Mouse (Mus musculus): Measurements from ENCODE around the gene Surf1. TPM values are rescaled to one million over a fixed set of nuclear protein-coding genes. Genes with fewer than 3 reads are reported as not detected.

Gene Surf1
- total RNA-seq (2021), result 10 to 100 TPM; 33.3 to 37.6 TPM
- long read RNA-seq, experiment 1, transcript Surf1-201 (9 exons, 1,173 nt), result major isoform, 6 of 18 reads
- long read RNA-seq, experiment 1, partial matches to known transcripts, result 2 of 18 reads
- long read RNA-seq, experiment 1, other reads (novel, unspliced or antisense), result 8 of 18 reads
- long read RNA-seq, experiment 2, transcript Surf1-201 (9 exons, 1,173 nt), result minor isoform, 5 of 18 reads
- long read RNA-seq, experiment 2, transcript Surf1-209 (9 exons, 1,151 nt), result major isoform, 6 of 18 reads
- long read RNA-seq, experiment 2, partial matches to known transcripts, result 0 of 18 reads
- long read RNA-seq, experiment 2, other reads (novel, unspliced or antisense), result 7 of 18 reads

DNA sequence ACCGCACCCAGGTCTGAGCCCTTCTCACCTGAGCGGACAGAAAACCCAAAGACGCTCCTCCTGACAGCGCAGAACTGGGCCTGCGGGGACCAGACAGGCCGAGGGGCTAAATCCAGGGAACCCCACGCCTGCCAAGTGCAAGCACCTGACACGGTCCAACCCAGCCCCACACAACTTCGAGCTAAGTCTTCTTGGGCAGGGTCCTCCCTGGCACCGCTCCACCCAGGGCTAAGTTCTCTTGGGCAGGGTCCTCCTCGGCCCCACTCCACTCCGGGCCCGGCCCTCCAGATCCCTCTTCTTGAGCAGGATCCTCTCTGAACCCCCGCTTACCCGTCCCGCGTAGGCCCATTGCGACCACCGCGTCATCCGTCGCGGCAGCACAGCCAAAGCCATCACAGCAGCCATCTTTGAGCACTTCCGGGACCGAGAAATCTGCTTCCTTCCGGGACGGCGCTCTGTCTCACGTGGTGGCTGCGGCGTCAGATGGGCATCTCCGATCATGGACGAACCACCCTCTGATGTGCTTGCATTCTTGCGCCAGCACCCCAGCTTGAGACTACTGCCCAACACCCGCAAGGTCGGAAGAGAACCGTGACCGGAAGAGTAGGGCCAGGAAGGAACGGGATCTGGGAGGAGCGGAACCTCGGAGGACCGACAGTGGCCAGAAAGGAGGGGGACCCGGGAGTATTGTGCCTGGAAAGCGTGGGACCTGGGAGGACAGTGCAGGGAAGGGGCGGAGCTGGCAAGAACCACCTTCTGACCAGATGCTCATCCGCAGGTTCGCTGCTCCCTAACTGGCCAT lies at the start of gene Surf1, which contains the start of gene Surf2:
Gene Surf1 (minus strand): TSS at position 604 of the 802 bp plus-strand sequence.
Gene Surf2 (plus strand): TSS at position 441 of the 802 bp plus-strand sequence.
- peak; percentile 71 for DNase-seq

DNA sequence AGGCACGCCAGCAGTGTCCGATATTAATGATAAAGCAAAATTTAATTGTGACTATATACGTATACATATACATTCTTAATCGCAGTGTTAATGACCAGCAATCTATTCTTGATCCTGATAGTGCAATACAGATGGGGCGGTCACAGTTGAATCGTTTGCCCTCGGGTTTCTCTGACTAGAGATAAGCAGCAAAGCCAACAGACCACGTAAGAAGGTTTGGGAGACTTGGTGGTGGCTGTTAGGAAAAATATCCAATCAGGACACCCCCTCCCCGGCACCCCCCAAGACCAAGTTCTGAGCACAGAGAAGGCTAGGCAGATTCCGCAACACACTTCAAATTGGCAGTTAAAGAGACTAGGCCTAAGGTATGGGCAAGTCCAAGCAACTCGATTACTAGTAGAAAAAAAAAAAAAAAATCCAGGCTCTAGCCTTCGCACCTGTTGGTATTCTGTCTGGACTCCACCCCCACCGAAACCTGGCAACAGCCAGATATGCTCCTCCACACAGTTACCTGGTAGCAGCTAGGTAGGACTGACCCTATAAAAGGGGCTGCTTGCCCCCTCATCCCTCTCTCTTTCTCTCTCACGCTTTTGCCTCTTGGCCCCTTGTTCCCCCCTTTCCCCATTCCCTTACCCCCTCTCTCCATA lies 48.5 kb upstream of the Surf1 start:
- DNase-seq, result no peak

DNA sequence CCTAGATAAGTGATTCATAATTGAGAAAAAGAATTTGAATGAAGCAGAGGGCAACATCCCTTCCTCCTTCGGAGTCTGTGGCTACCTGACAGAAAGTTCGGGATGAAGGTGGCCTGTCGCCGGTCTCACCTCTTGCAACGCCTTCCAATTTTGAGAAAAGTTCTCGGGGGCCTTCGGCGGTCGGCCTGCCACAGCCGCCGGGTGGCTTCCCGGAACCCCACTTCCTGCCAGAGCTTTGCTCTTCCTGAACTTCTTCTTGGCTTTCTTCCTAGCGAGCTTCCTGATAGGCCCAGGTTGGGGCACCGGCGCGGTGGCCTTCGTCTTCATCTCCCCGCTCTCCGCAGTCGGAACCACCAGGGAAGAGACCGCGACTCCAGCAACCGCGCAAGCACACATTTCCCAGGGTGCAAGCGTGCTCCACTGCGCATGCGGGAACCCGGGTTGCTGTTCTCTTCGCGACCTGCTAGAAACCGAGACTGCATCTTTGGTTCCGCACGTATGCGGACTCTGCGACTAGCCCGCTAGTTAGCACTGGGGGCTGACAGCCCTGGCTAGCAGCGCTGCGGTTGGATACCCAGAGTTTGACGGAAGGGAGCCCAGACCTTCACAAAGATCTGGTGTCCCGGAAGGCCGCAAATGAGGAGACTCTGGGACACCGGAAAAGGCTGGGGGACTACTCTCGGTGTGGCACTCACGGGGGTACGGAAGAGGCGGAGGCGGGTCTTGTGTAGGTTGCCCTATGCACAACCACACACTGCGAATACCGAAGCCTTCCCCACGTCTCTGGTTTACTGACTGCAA lies 47.8 kb upstream of the Surf1 start, which contains the start of gene Rexo4:
Gene Rexo4 (minus strand): TSS at position 464 of the 801 bp plus-strand sequence.
- DNase-seq, result peak; percentile 96

DNA sequence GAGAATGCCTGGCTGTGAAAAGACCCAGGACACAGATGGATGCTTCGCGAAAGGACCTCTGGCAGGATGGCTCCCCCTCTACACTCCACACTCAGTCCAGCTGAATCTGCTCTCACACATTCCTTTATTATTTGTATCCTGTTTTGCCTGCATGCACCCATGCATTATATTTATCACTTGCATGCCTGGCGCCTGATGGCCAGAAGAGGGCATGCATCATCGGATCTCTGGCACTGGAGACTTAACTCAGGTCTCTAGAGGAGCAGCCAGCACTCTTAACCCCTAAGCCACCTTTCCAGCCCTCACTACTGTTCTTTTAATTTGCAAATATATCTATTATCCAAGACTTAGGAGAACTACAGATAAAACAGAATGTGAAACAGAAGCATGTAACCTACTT lies 44.4 kb upstream of the Surf1 start:
- no peak for DNase-seq

DNA sequence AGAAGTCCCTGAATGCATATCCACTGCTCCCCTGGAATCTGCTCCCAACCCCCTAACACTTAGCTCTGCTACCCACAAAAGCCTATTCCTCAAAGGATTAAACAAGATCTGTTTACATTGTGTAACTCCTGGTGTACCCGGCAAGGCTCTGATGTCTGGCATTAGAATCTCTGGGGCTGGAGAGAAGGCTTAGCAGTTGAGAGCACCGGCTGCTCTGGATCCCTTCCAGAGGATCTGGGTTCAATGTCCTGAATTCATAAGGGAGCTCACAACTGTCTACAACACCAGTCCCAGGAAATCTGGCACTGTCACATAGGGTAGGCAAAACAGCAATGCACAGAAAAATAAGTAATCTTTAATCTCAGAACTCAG lies 41.1 kb upstream of the Surf1 start:
- DNase-seq, result no peak

DNA sequence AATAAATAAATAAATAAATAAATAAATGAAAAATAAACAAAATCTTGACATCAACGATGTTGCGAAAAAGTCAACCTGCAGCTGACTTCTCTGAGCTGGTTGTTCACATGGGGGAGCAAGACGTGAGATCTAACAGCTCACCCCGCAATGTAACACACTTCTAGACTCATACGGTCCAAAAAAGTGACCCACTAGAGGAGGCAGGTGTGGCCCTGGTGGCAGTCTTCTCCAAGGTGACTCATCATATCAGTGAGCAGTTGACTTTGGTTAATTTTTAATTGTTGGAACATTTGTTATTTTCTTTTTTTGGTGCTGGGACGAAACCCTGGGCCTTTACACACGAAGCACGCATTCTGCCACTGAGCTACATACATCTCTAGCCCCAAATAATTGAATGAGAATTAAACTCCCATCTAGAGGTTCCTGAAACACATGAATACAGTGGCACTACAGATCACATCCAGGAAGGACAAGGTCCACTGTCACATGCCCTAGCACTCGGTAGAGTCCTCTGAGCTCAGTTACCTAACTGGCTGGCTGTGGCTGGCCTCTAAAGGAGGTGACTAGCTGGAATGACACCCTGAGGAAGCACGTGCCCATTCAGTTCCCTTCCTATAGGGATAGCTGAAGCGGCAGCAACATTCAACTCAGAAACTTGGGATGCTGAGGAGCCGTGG lies 40.6 kb upstream of the Surf1 start:
- DNase-seq, result no peak

DNA sequence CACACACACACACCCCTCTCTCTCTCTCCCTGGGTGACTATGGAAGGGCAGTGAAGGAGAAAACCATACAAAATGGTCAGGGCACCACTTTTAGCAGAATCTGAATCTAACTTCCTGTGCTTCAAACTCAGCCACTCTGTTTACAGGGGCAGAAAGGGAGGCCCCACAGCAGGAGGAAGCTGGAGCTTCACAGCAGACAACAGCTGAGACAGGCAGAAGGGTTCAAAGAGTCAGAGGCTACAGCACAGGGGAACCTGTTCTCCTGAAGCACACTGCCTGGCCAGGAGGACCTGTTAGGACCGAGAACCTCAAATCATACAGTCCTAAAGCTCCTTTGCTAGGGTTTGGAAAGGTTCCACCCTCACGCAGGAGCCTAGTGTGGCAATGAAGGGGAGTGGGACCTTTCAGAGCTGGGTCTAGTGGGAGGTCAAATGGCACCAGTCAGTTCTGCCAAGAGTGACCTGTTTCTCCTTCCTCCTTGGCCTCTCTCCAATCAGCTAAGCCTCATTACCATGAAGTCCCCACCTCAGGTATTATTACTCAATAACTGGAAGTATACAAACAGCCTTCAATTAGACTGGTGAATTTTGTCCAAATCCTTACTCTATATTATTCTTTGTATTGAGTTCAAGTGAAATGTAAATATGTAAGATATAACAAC lies 38.5 kb upstream of the Surf1 start:
- no peak for DNase-seq

DNA sequence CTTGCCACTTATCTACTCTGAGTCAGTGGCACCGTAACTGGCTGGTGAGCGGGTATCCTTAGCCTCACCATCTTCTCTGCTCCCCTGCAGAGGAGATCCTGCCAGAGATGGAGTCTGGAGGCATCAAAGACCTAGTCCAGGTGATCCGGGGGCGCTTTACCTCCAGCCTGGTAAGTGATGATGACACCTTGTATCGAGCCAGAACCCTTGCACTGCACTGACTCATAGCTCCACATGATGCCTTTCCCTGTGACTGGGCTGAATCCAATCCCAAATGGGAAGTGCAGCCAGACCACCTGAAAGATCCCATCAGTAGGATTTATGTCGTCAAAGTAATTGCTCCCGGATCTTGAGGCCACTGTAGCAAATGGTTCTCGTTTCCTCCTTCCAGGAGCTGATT lies 36.5 kb upstream of the Surf1 start:
- DNase-seq, result no peak

DNA sequence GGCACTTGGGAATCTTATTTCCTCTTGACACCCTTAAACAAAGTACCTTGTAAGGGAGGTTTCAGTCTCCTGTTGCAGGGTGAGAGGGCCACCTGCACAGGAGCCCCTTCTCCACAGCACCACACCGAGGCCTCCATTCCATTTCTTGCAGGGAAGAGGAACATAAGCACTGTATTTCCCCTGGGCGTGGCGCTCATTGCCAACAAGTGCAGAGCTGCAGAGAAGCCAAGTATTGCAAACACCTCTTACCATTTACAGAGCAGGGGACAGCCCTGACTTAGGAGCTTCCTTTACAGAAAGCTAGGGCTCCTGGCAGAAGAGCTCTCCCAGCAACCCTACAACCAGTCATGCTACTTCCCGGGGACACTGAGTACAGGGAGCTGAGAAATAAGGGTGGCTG lies 35.9 kb upstream of the Surf1 start:
- DNase-seq, result no peak

DNA sequence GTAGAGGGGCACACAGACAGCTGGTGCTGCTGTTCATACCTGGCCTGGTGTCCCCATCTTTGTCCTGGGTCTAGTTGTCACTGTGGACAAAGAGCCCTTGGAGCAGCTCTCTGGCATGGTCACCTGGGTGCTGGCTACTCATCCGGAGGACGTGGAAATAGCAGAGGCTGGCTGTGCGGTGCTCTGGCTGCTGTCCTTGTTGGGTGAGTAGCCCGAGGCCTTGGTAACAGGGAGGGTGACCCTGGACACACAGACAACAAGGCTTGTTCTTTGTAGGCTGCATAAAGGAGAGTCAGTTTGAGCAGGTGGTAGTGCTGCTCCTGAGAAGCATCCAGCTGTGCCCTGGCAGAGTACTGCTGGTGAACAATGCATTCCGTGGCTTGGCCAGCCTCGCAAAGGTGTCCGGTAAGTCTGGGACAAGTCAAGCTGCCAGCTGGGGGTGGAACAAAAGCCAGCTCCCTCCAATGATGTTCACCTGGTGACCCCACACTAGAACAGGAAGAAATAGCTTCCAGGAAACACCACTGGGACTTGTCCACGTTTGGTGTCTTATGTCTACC lies 35.1 kb upstream of the Surf1 start:
- no peak for DNase-seq

DNA sequence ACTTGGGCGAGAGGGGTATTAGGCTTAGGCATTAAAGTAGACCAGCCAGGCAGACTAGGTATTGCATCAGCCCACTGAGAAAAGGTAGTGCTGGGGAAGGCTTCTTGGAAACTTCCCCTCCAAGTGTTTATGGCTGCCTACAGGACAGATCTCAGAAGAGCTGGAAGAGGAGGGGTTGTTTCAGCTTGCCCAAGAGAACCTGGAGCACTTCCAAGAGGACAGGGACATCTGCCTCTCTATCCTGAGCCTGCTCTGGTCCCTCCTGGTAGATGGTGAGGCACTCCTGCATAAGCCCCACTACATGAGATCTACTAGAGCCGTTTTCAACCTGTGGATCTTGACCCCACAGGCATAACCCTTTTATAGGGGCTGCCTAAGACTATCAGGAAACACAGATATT lies 34.1 kb upstream of the Surf1 start:
- DNase-seq, result no peak

DNA sequence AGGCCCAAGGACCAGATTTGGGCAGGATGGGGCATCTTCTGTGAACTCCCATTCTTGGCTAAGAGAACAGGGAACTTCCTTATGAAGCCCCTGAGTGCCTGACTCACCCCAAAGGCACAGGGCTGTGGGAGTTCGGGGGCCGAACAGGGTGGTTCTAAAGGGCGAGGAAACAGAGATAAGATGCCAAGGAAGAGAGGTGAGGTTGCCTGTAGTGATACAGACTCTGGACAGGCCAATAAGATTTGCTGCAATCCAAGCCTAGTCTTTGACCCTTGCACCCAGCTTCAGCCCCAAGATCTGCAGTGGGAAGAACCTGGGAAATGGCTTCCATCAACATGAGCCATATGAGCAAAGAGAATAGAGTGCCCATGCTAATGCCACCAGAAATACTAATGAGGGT lies 26.9 kb upstream of the Surf1 start:
- DNase-seq, result no peak

DNA sequence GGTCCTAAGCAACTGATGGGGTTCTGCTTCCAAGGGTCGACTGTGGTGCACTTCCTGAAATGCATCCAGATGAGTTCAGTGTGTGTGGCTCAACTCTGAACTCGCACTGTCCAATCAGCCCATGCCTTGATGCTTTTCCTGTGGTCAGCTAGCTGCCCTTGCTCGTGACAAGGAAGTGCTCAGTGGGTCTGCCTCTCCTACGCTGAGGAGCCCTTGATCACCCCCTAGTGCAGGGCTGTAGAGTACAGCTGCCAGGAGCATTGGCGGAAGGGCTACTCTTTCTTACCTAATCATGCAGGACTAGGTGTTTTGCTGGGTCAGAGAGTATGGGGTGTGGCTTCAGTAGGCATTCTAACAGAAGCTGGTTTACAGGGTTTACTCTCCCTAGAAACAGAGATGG lies 25.2 kb upstream of the Surf1 start:
- DNase-seq, result no peak

DNA sequence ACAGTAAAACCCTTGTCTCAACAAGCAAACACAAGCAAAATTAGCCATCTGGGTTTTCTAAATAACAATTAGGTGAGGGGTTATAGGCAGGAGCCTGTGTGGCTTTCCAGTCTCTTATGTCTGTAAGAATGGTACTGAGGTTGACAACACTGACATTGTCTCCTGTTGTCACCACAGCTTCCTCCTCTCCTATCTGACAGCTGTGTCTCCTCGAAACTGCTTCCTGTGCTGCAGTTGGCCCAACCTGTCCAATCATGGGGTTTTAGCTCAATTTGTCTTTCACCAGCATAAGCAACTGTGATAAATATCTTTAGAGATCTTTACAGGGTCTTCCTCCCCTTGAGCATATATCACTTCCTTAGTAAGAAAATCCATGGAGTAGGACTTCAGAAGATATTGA lies 20.1 kb upstream of the Surf1 start:
- DNase-seq, result no peak

DNA sequence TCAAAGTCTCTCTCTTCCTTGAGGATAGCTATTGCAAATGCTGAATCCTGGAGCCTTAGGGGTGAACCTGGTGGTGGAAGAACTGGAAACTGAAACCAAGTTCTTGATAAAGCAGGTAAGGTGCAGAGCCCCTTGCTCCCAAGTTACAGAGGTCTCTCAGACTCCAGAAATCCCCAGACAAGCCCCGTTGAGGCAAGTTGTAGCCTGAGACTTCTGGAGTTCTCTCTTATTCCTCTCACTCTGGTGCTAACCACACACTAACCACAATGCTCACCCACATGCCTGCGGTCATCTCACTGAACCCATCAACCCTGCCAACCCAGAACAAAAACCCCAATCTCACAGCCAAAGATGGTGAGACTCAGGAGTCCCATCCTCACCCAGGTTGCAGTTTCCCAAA lies 19.0 kb upstream of the Surf1 start:
- no peak for DNase-seq

DNA sequence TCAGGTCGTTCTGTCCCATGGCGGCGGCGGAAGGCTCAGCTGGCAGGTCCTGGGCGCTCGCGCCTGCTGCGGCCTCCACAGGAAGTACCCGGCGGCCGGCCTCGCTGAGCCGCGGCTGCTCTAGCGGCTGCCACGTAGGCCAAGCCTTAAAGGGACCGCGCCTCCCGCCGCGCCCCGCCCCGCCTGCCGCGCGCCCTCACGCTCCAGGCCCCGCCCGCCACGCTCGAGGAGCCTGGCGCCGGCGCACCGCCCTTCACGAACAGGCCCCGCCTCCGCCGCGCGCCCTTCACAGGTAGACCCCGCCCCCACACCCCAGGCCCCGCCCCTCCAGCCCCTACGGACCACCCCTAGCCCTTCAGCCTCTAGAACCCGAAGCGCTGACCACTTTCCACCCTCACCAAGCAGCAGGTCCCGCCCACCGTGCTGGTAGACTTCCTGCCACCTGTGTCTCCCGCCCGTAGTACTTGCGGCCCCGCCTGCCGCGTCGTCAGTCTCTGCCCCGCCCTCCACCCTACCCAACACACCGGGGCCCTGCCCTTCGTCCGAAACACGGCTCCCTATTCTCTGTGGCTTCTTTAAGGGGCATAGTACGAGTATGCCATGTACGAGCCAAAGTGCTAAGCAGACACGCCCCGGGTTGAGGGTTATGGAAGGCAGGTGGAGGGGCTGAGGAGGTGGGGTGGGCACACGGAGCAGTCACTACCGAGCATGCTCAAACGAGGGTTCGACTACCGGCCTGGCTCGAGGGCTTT lies 17.1 kb upstream of the Surf1 start, which contains the start of the genes Surf4 and Stkld1:
Gene Surf4 (minus strand): TSS at position 625 of the 752 bp plus-strand sequence.
Gene Stkld1 (plus strand): TSS at position 744 of the 752 bp plus-strand sequence.
- DNase-seq, result peak; percentile 94

DNA sequence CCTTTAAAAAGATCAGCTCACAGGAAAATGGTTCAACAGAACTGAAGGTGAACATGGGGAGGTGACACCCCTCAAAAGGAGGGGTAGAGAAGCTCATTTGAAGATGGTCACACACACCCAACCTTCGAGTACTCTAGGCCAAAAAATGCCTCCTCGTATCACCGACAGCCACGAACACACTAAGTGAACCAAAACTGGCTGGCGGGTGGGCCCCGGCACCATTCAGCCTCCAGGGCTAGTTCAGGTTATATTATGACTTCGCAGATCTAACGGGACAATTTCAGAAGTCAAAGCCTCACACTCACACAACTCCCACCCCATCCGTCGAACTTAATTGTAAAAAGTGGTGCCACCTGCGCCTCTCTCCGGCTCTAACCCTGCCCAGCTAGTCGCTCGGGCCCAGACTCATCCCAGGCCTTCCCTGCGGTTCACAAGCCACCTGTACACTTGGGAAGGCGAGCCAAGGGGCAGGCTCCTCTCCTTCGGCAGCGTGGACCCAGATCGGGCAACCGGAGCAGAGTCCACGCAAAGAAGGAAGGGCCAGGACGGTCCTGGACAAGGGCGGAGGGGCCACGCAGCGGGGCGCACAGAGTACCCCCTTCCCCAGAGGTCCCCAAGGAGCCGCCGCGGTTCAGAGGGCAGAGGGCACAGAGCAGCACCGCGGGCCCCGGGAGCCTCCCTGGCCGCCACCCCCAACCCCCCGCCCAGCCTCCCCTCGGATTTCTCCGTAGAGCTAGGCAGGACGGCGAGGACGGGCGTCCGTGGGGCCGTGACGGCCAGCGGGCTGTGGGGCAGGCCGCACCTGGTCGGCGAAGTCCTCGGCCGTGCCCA lies 16.4 kb upstream of the Surf1 start:
- no peak for DNase-seq

DNA sequence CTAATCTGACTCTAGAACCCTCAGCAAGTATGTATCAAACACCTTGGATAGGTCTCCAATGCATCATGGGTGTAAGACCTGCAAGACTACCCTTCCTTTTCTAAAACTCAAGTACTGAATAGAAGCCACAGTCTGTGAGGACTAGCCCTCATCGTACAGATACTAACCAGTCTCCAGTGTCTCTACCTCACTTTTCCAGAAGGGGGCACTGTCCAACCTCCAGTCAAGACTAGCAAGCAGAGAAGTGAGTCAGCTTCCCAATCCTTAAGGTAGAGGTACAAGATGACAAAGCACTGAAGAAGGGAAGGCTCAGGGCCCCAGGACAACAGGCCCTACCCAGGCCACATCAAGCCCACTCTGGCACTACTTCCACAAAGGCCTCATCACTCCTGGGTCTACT lies 14.1 kb upstream of the Surf1 start:
- peak; percentile 52 for DNase-seq

Measured in gastrocnemius, postnatal 10 days (tissue).